Mouse (Mus musculus) brain, embryonic 14.5 days (tissue): ENCODE measurements around the gene Il7r. TPM values are rescaled to one million over a fixed set of nuclear protein-coding genes. Genes with fewer than 3 reads are reported as not detected.

Experiments
- DNase-seq: peaks from one replicate; pipeline ENCODE4 v3.0.0-alpha.2; 2011; ENCODE audit warnings: low read depth
- CTCF ChIP-seq: fragments of 200-500 bp; IDR thresholded peaks from 2 replicates; pipeline ENCODE4 v1.5.1; 2012; ENCODE audit warnings: inconsistent platforms, mild to moderate bottlenecking, moderate library complexity, borderline replicate concordance; ENCODE audit not compliant: insufficient read depth, insufficient read length; ENCODE audit errors: extremely low read depth
- POLR2A ChIP-seq: fragments of 200-500 bp; IDR thresholded peaks from 2 replicates; pipeline ENCODE4 v1.6.1; 2012; ENCODE audit warnings: mild to moderate bottlenecking, inconsistent platforms, borderline replicate concordance; ENCODE audit not compliant: poor library complexity, insufficient read depth, insufficient read length, severe bottlenecking; ENCODE audit errors: extremely low read depth
- polyA plus RNA-seq: library from polyadenylated mRNA; depleted of rRNA; stranded (reverse); fragments of >200 nt; gene quantifications from 2 replicates; pipeline ENCODE4 v1.2.3, GENCODE M21; 2012; rRNA removed

Il7r gene
- polyA plus RNA-seq, 1 experiment = 0.08 TPM

DNA sequence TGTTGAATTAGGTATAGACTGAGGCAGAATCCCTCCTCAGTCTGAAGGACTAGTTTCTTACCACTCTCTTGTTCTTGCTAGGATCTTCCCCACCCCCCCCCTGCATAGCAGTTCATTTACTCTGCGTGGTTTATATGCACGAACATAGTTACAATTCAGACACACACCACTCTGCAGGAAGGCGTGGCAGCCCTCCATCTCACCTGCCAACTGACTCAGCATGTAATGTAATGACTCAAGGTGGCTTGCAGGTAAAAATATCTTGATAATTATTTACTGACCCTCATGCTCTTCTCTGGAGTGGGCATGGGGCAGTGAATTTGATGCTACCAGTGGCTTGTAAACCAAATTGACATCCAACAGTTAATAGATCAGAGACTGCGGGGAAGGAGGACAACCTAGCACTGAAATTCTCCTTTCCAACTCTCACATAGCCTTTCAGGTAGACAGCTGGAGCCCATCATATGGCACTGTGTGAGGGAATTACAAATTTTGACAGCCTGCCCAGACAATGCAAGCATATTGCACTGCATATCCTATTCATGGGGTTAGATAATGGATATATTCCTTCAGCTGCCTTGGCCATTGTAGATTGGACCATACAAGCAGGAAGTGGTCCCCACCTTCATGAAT, 58.8 kb downstream of the Il7r start:
- DNase-seq = no peak
- TF ChIP-seq POLR2A = no peak
- TF ChIP-seq CTCF = no peak

DNA sequence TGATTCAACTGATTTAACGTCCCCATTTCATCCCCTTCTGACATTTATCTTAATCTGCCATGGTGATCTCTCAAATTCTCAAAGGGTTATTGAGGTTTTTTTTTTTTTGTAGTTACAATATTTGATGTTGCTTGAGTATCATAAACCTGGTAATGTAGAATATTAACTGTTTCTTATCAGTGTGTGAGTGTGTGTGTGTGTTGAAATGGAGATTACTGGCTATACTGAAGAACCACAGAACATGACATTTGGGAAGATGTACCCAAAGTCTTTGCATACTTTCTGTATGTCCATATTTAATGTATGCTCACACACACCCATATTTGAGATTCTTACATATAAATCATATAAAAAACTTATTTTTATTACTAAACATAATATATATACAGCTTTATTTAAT, 65.9 kb downstream of the Il7r start:
- no peak for TF ChIP-seq POLR2A
- no peak for TF ChIP-seq CTCF
- no peak for DNase-seq

DNA sequence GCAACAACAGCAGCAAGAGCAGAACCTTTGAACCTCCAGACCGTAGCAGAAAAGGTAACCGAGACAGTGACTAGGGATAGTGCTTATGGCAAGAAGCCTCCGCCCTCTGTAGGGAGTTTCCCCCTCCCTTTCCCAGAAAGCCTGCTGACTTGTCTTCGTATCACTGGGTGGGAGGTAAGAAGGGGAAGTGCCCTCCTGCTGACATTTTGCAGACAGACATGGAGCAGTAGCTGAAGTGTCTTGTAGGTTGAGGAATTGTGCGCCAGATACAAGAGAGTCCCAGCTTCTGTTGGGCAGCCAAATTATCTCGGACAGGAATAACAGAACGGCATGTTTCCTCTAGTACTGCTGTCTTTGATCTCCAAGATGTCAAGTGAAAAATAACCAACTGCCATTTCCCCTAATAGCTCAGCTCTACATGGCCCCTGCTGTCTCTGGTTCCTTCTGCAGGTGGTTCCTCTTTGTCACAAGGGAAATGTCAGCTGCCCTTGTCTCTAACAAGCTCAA, 66.4 kb downstream of the Il7r start:
- no peak for TF ChIP-seq CTCF
- no peak for TF ChIP-seq POLR2A
- no peak for DNase-seq

Other genes starting within 250 kb of the Il7r start
- not detected in 2 replicates for gene Ugt3a2, start 194.6 kb downstream of the Il7r start, polyA plus RNA-seq
- gene Capsl, start 94.1 kb downstream of the Il7r start, polyA plus RNA-seq = 1.4 and 1.8 TPM in 2 replicates
- 0.72 and 1.2 TPM in 2 replicates for gene Spef2, start 218.7 kb upstream of the Il7r start, polyA plus RNA-seq